Mouse (Mus musculus): ENCODE data around the gene Gsdma3.

- TF ChIP-seq POLR2A (IDR thresholded peaks at IDR 0.05; ENCODE audit: control insufficient read depth, extremely low read depth, insufficient read depth, low read length, poor library complexity) (no peak), CTCF (IDR thresholded peaks at IDR 0.05; ENCODE audit: borderline replicate concordance, control insufficient read depth, extremely low read depth, insufficient read depth, low read length, poor library complexity) (no peak)
Observed at GRCm38 (mm10) chr11:98598851-98599290, 27.3 kb upstream of the Gsdma3 start.
